Mouse (Mus musculus) MEL (cell line): ENCODE measurements around the gene Tec. TPM values are rescaled to one million over a fixed set of nuclear protein-coding genes. Genes with fewer than 3 reads are reported as not detected.

ENCODE experiments used
- DNase-seq: peaks from one replicate; pipeline ENCODE4 v3.0.0; 2011; ENCODE audit warnings: low read depth, low spot score
- H3K27ac ChIP-seq: 2 replicates; pipeline ENCODE4 v1.5.1; 2012; ENCODE audit warnings: low read depth, mild to moderate bottlenecking, control low read depth, low read length, moderate library complexity; ENCODE audit not compliant: control insufficient read depth
- H3K27me3 ChIP-seq, 2 experiments: fragments of 150-350 bp in 1 of 2; sonication (generic) in 1 of 2; 2 replicates each; pipeline ENCODE4 v1.6.1; 2012; ENCODE audit warnings: low read length in 2 of 2, mild to moderate bottlenecking in 2 of 2, improper control_type of control experiment in 1 of 2, moderate library complexity in 1 of 2; ENCODE audit not compliant: insufficient read depth in 2 of 2, control insufficient read depth in 1 of 2
- H3K36me3 ChIP-seq, 2 experiments: 2 replicates each; pipeline ENCODE4 v1.6.1; 2012 to 2014; ENCODE audit warnings: low read length in 2 of 2, improper control_type of control experiment in 1 of 2, inconsistent platforms in 1 of 2, mild to moderate bottlenecking in 1 of 2; ENCODE audit not compliant: insufficient read depth in 2 of 2, control insufficient read depth in 1 of 2
- H3K4me1 ChIP-seq, 2 experiments: fragments of 150-350 bp in 1 of 2; sonication (generic) in 1 of 2; 2 replicates each; pipeline ENCODE4 v1.6.1; 2012; ENCODE audit warnings: low read length in 2 of 2, improper control_type of control experiment in 1 of 2, mild to moderate bottlenecking in 1 of 2; ENCODE audit not compliant: insufficient read depth in 2 of 2, control insufficient read depth in 1 of 2
- H3K4me3 ChIP-seq, 2 experiments: fragments of 150-350 bp in 1 of 2; sonication (generic) in 1 of 2; 2 replicates each; pipeline ENCODE4 v1.5.1; 2012; ENCODE audit warnings: low read depth in 2 of 2, low read length in 2 of 2, mild to moderate bottlenecking in 2 of 2, moderate library complexity in 2 of 2, control low read depth in 1 of 2, improper control_type of control experiment in 1 of 2; ENCODE audit not compliant: control insufficient read depth in 1 of 2, insufficient read depth in 1 of 2
- H3K79me2 ChIP-seq: 2 replicates; pipeline ENCODE4 v1.6.1; 2012; ENCODE audit warnings: mild to moderate bottlenecking, low read length, moderate library complexity; ENCODE audit not compliant: control insufficient read depth, poor library complexity, insufficient read depth
- H3K9ac ChIP-seq: 2 replicates; pipeline ENCODE4 v1.6.1; 2012; ENCODE audit warnings: low read depth, mild to moderate bottlenecking, control low read depth, low read length, moderate library complexity; ENCODE audit not compliant: control insufficient read depth, poor library complexity, severe bottlenecking
- H3K9me3 ChIP-seq: fragments of 150-350 bp; sonication (generic); replicated peaks from 2 replicates; pipeline ENCODE4 v1.6.1; 2012; ENCODE audit warnings: mild to moderate bottlenecking, low read length, improper control_type of control experiment, moderate library complexity; ENCODE audit not compliant: insufficient read depth
- CHD1 ChIP-seq: IDR thresholded peaks from 2 replicates; pipeline ENCODE4 v1.6.1; 2012; ENCODE audit warnings: low read depth, mild to moderate bottlenecking, inconsistent platforms, low read length, improper control_type of control experiment
- ELF1 ChIP-seq: IDR thresholded peaks from 2 replicates; pipeline ENCODE4 v1.6.1; 2014; ENCODE audit warnings: low read depth, mild to moderate bottlenecking, inconsistent platforms, low read length, improper control_type of control experiment, moderate library complexity
- EP300 ChIP-seq, 2 experiments: IDR thresholded peaks; 2 replicates each; pipeline ENCODE4 v1.6.1; 2011; ENCODE audit warnings: improper control_type of control experiment in 2 of 2, low read length in 2 of 2, low read depth in 1 of 2, mild to moderate bottlenecking in 1 of 2
- ETS1 ChIP-seq: IDR thresholded peaks from 2 replicates; pipeline ENCODE4 v1.6.1; 2012; ENCODE audit warnings: low read depth, mild to moderate bottlenecking, inconsistent platforms, low read length, improper control_type of control experiment, moderate library complexity
- GABPA ChIP-seq: IDR thresholded peaks from 2 replicates; pipeline ENCODE4 v1.6.1; 2012; ENCODE audit warnings: low read depth, mild to moderate bottlenecking, inconsistent platforms, low read length, improper control_type of control experiment, moderate library complexity
- GATA1 ChIP-seq: IDR thresholded peaks from 2 replicates; pipeline ENCODE4 v1.6.1; 2011; ENCODE audit warnings: low read depth, low read length, improper control_type of control experiment
- MAX ChIP-seq: IDR thresholded peaks from 2 replicates; pipeline ENCODE4 v1.6.1; 2011; ENCODE audit warnings: low read length, improper control_type of control experiment
- MAZ ChIP-seq: IDR thresholded peaks from 2 replicates; pipeline ENCODE4 v1.6.1; 2012; ENCODE audit warnings: low read depth, mild to moderate bottlenecking, inconsistent platforms, low read length, improper control_type of control experiment
- MEF2A ChIP-seq: IDR thresholded peaks from 2 replicates; pipeline ENCODE4 v1.6.1; 2014; ENCODE audit warnings: low read depth, mild to moderate bottlenecking, inconsistent platforms, low read length, improper control_type of control experiment; ENCODE audit not compliant: poor library complexity, insufficient replicate concordance, severe bottlenecking; ENCODE audit errors: extremely low read depth
- MXI1 ChIP-seq: IDR thresholded peaks from 2 replicates; pipeline ENCODE4 v1.6.1; 2011; ENCODE audit warnings: mild to moderate bottlenecking, low read depth, low read length, improper control_type of control experiment
- MYB ChIP-seq: IDR thresholded peaks from 2 replicates; pipeline ENCODE4 v1.6.1; 2011; ENCODE audit warnings: mild to moderate bottlenecking, low read depth, low read length, improper control_type of control experiment
- MYC ChIP-seq: IDR thresholded peaks from 2 replicates; pipeline ENCODE4 v1.6.1; 2011; ENCODE audit warnings: low read depth, mild to moderate bottlenecking, low read length, improper control_type of control experiment, moderate library complexity
- NRF1 ChIP-seq: IDR thresholded peaks from 2 replicates; pipeline ENCODE4 v1.6.1; 2014; ENCODE audit warnings: low read depth, mild to moderate bottlenecking, inconsistent platforms, low read length, improper control_type of control experiment, moderate library complexity; ENCODE audit not compliant: poor library complexity, insufficient read depth, severe bottlenecking
- POLR2A ChIP-seq, 2 experiments: IDR thresholded peaks; 2 replicates each; pipeline ENCODE4 v1.6.1; 2011 to 2012; ENCODE audit warnings: low read length in 2 of 2, mild to moderate bottlenecking in 2 of 2, control low read depth in 1 of 2, improper control_type of control experiment in 1 of 2, low read depth in 1 of 2, moderate library complexity in 1 of 2; ENCODE audit not compliant: control insufficient read depth in 1 of 2, insufficient read depth in 1 of 2, poor library complexity in 1 of 2
- SIN3A ChIP-seq: IDR thresholded peaks from 2 replicates; pipeline ENCODE4 v1.6.1; 2012; ENCODE audit warnings: low read length, improper control_type of control experiment, inconsistent platforms
- SMC3 ChIP-seq: IDR thresholded peaks from 2 replicates; pipeline ENCODE4 v1.6.1; 2011; ENCODE audit warnings: low read depth, low read length, improper control_type of control experiment
- TBP ChIP-seq: IDR thresholded peaks from 2 replicates; pipeline ENCODE4 v1.8.0; 2011; ENCODE audit warnings: low read depth, low read length, improper control_type of control experiment
- TCF12 ChIP-seq: IDR thresholded peaks from 2 replicates; pipeline ENCODE4 v1.6.1; 2014; ENCODE audit warnings: low read depth, mild to moderate bottlenecking, inconsistent platforms, low read length, improper control_type of control experiment, moderate library complexity
- ZC3H11A ChIP-seq: IDR thresholded peaks from 2 replicates; pipeline ENCODE4 v1.6.1; 2012; ENCODE audit warnings: low read depth, mild to moderate bottlenecking, inconsistent platforms, low read length, improper control_type of control experiment
- ZKSCAN1 ChIP-seq: IDR thresholded peaks from 2 replicates; pipeline ENCODE4 v1.6.1; 2012; ENCODE audit warnings: low read depth, mild to moderate bottlenecking, inconsistent platforms, low read length, improper control_type of control experiment, moderate library complexity
- ZMIZ1 ChIP-seq: IDR thresholded peaks from 2 replicates; pipeline ENCODE4 v1.6.1; 2012; ENCODE audit warnings: low read depth, mild to moderate bottlenecking, inconsistent platforms, low read length, improper control_type of control experiment, moderate library complexity
- ZNF384 ChIP-seq: IDR thresholded peaks from 2 replicates; pipeline ENCODE4 v1.6.1; 2012; ENCODE audit warnings: low read depth, mild to moderate bottlenecking, inconsistent platforms, low read length, improper control_type of control experiment
- polyA plus RNA-seq, 2 experiments: library from polyadenylated mRNA; stranded (reverse) in 1 of 2; unstranded in 1 of 2; fragments of >175 nt in 1 of 2; fragments of >200 nt in 1 of 2; gene quantifications; 2 replicates each; pipeline versions ENCODE4 v1.2.1 to v1.2.4; 2012; ENCODE audit warnings: low replicate concordance in 2 of 2, low read depth in 1 of 2; ENCODE audit not compliant: insufficient read length in 2 of 2, insufficient read depth in 1 of 2, missing spikeins in 1 of 2
- total RNA-seq: library from RNA; depleted of rRNA; stranded (reverse); fragments of 300-350 nt; gene quantifications from 2 replicates; pipeline ENCODE4 v1.2.3, GENCODE M21; 2012

Gene Tec
- total and polyA plus RNA-seq, 3 experiments = 44.8 to 61.1 TPM; not detected in 1

DNA sequence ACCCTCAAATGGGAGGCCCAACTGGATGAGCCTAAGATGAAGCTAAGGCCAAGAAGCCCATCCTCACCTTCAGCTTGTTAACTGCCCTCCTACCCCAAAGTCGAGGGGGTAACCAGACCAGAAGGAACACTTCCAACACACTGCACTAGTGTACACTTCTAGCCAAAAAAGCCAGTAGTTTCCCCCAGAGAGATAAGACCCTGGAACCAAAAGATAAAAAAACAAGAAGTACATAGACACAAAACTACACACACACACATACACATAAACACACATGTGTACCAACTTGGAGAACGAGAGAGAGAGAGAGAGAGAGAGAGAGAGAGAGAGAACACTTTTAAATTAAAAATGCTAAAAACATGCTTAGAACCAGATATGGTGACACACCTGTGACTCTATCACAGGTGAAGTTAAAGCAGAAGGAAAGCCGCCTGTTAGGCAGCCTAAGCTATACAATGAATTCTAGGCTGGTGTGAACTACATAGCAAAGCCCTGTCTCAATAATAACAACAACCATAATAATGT, 3.6 kb downstream of the Tec start (continued):
- no peak for TF ChIP-seq ZKSCAN1
- TF ChIP-seq ZNF384 = peak; percentile 71

DNA sequence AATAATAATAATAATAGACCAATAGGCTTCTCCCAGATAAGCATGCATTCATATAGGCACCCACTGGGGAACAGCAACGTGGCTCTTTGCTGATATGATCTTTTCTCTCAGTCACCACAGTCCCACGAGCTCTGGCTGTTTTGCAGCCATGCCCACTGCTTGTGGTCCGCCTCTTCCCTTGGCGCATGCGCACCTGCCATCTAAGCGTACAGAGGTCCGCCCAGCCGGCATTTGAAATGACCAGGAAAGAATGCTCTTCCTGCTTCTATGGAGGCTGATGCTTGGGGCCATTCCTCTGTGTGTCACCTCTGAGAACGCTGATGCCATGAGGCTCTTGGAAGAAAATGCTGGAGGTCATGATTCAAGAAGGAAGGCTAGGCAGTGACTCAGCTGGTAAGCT, 5.1 kb downstream of the Tec start:
- DNase-seq = no peak
- H3K4me3 ChIP-seq = peak overlapping the region; percentile 51 to 61
- H3K9ac ChIP-seq = peak overlapping the region; percentile 71

DNA sequence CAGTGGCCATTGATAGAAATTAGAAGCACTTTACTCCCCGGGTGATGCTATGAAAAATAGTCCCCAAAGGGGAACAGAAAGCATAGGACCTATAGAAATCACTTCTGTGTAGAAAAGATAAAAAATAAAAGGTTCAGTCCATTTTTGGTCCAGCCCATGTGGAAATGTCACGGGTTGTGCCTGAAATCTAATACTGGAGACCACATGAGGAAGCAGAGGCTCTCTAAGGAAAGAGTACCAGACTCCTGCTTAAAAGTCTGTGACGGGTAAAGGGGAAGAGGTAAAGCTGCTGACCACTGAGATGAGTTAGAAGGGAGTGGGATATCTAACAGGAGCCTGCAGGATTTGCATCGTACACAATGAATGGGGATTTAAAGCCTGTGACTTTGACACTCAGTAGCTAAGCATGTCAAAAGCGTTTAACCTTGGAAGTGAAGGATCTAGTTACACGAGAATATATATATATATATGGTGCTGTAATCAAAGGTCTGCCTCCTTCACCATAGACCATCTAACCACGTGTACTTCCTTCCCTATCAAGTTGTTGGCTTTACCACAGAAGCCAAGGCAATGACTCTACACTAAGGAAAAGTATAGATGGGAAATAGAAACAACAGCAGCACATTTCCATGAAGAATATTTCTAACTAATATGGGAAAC, 6.4 kb downstream of the Tec start:
- no peaks in the 10 kb centered on the region for H3K27me3 ChIP-seq
- peaks cover 30 to 67% of the 10 kb centered on the region in 2 experiments for H3K36me3 ChIP-seq
- peaks cover 88% of the 10 kb centered on the region for H3K79me2 ChIP-seq
- H3K4me1 ChIP-seq = peaks cover 25 to 54% of the 10 kb centered on the region in 2 experiments
- TF ChIP-seq MYC = no peak
- TF ChIP-seq SMC3 = no peak
- no peak for TF ChIP-seq ZNF384
- 0 out of 4 replicates have a peak, but pooled peaks of 1 of the 2 experiments have one; percentile 12 for TF ChIP-seq EP300 (IDR thresholded peaks at IDR 0.05; ENCODE audit: low read depth in 1 of 2, low read length in 2 of 2)
- no peak for TF ChIP-seq ZKSCAN1
- TF ChIP-seq GATA1 = no peak
- TF ChIP-seq MXI1 = peak; percentile 51; the same call in 1 of the 2 replicates
- 0 out of 2 replicates have a peak overlapping the region, but pooled peaks have one; percentile 10 for H3K27ac ChIP-seq
- H3K9ac ChIP-seq = no peak overlapping the region
- peak; percentile 32 for DNase-seq
- H3K9me3 ChIP-seq = no peaks in the 10 kb centered on the region
- no peak overlapping the region for H3K4me3 ChIP-seq

More for the DNA sequence above, 5.1 kb downstream of the Tec start:
- H3K79me2 ChIP-seq = peaks cover 93% of the 10 kb centered on the region
- peaks cover 21 to 42% of the 10 kb centered on the region in 2 experiments for H3K4me1 ChIP-seq
- peaks cover 28 to 57% of the 10 kb centered on the region in 2 experiments for H3K36me3 ChIP-seq
- H3K9me3 ChIP-seq = no peaks in the 10 kb centered on the region
- peak overlapping the region; percentile 83 for H3K27ac ChIP-seq
- no peaks in the 10 kb centered on the region for H3K27me3 ChIP-seq
- TF ChIP-seq NRF1 = peak; percentile 59
- no peak for TF ChIP-seq MYC
- no peak for TF ChIP-seq TBP
- TF ChIP-seq MAZ = no peak

DNA sequence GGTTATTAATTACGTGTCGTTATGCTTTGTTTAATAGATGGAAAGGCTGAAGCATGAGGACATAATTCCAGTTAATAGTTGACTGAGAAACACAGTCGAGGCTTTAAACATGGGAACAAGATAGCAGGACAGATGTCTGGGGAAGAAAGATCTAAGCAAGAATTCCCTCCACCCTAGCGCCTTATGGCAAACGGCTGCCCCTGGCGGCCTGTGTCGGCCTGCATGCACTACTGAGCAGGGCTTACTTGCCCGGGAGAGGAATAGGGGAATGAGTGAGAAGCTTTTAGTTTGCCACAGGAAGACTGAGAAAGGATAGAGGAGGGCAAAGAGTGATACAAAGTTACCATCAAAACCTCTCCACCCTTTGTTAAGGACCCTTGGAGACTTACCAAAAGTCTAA, 7.4 kb downstream of the Tec start:
- Histone ChIP-seq H3K9me3 (no peaks in the 10 kb centered on the region), H3K79me2 (peaks cover 90% of the 10 kb centered on the region), H3K36me3 (peaks cover 30 to 77% of the 10 kb centered on the region in 2 experiments), H3K27ac (no peak overlapping the region), H3K4me1 (peaks cover 25 to 62% of the 10 kb centered on the region in 2 experiments), H3K9ac (no peak overlapping the region), H3K27me3 (no peaks in the 10 kb centered on the region), H3K4me3 (no peak overlapping the region)
- peak; percentile 11 for DNase-seq
- TF ChIP-seq MYB (no peak), ELF1 (no peak), POLR2A (IDR thresholded peaks at IDR 0.05; ENCODE audit: control insufficient read depth in 1 of 2, insufficient read depth in 1 of 2, low read depth in 1 of 2, low read length in 2 of 2, poor library complexity in 1 of 2) (no peak), TCF12 (no peak), GABPA (no peak), ZMIZ1 (no peak), ZC3H11A (no peak), SIN3A (no peak), SMC3 (no peak), MAZ (no peak), CHD1 (no peak), ZKSCAN1 (no peak), MEF2A (no peak), ETS1 (no peak), MAX (no peak)
